Mouse (Mus musculus) heart, postnatal 0 days (tissue): Measurements from ENCODE around the gene Mfn1. TPM values are rescaled to one million over a fixed set of nuclear protein-coding genes. Genes with fewer than 3 reads are reported as not detected.

Experiments
- ATAC-seq: fragments of 200-750 bp; cut with Nextera tagmentation; 2 replicates; pipeline ENCODE4 v1.8.0; 2017; ENCODE audit warnings: low read depth, moderate number of reproducible peaks, moderate library complexity; ENCODE audit not compliant: insufficient read depth
- DNase-seq: peaks from one replicate; pipeline ENCODE4 v3.0.0-alpha.2; 2016; ENCODE audit warnings: low spot score
- H3K27ac ChIP-seq: fragments of 300-500 bp; sonication (generic); 2 replicates; pipeline ENCODE4 v1.5.1; 2014; ENCODE audit warnings: low read depth, mild to moderate bottlenecking
- H3K27me3 ChIP-seq: fragments of 300-500 bp; sonication (generic); 2 replicates; pipeline ENCODE4 v1.6.1; 2014; ENCODE audit warnings: low read length, mixed read lengths; ENCODE audit not compliant: control insufficient read depth, insufficient read depth
- H3K36me3 ChIP-seq: fragments of 300-500 bp; sonication (generic); replicated peaks from 2 replicates; pipeline ENCODE4 v1.6.1; 2014; ENCODE audit warnings: low read length, mixed read lengths; ENCODE audit not compliant: control insufficient read depth, insufficient read depth
- H3K4me1 ChIP-seq: fragments of 300-500 bp; sonication (generic); 2 replicates; pipeline ENCODE4 v1.6.1; 2014; ENCODE audit warnings: antibody characterized with exemption; ENCODE audit not compliant: control insufficient read depth, insufficient read depth
- H3K4me2 ChIP-seq: fragments of 300-500 bp; sonication (generic); 2 replicates; pipeline ENCODE4 v1.6.1; 2014; ENCODE audit warnings: low read depth, mild to moderate bottlenecking, low read length, moderate library complexity
- H3K4me3 ChIP-seq: fragments of 300-500 bp; sonication (generic); 2 replicates; pipeline ENCODE4 v1.5.1; 2014; ENCODE audit warnings: low read depth, low read length
- H3K9ac ChIP-seq: fragments of 300-500 bp; sonication (generic); replicated peaks from 2 replicates; pipeline ENCODE4 v1.6.1; 2014; ENCODE audit warnings: low read depth, low read length, mixed read lengths
- H3K9me3 ChIP-seq: fragments of 300-500 bp; sonication (generic); replicated peaks from 2 replicates; pipeline ENCODE4 v1.6.1; 2016; ENCODE audit warnings: low read length; ENCODE audit not compliant: control insufficient read depth
- CTCF ChIP-seq: IDR thresholded peaks from 2 replicates; pipeline ENCODE4 v1.5.1; 2016; ENCODE audit warnings: antibody characterized with exemption, control low read depth, low read depth
- EP300 ChIP-seq: IDR thresholded peaks from 2 replicates; pipeline ENCODE4 v1.6.1; 2016; ENCODE audit warnings: antibody characterized with exemption, low read depth
- WGBS: fragments of 180-500 bp; shearing (Covaris S2); extraction: QIAGEN DNeasy Blood & Tissue Kit; methylation state at CpG from one replicate; pipeline ENCODE4 v1.1.7; 2014; 5-methylcytosine and 5-hydroxymethylcytosine counted together
- polyA plus RNA-seq: library from polyadenylated mRNA; unstranded; fragments of >200 nt; fragmentation: Nextera tagmentation; extraction: Ambion mirVana; gene quantifications from 2 replicates; pipeline ENCODE4 v1.2.1, GENCODE M21; 2015
- total RNA-seq: library from RNA; depleted of rRNA; stranded (reverse); fragments of >200 nt; gene quantifications from 2 replicates; pipeline ENCODE4 v1.2.3, GENCODE M21; 2014; ENCODE audit warnings: low replicate concordance

Mfn1 gene
- total and polyA plus RNA-seq, 2 experiments from 2014 or later: 106 to 166 TPM

GRCm38 (mm10) chr3:32508666-32509324 is 20.5 kb upstream of the Mfn1 start:
- ATAC-seq (no peak), DNase-seq (peak; percentile 84)
- peaks cover 14% of the 10 kb centered on the region for H3K4me1 ChIP-seq
- no peaks in the 10 kb centered on the region for H3K9me3 ChIP-seq
- H3K27ac ChIP-seq: peak overlapping the region; percentile 43; the same call in 1 of the 2 replicates
- peak overlapping the region; percentile 78 for H3K4me2 ChIP-seq
- whole genome bisulfite sequencing: 3% methylated on average over 17 of the region's 17 CpGs
- H3K4me3 ChIP-seq: peak overlapping the region; percentile 23
- H3K27me3 ChIP-seq: no peaks in the 10 kb centered on the region
- H3K9ac ChIP-seq: 0 out of 2 replicates have a peak overlapping the region, but pooled peaks have one; percentile 11
- no peaks in the 10 kb centered on the region for H3K36me3 ChIP-seq
- TF ChIP-seq CTCF (peak; percentile 86), EP300 (no peak)

DNA sequence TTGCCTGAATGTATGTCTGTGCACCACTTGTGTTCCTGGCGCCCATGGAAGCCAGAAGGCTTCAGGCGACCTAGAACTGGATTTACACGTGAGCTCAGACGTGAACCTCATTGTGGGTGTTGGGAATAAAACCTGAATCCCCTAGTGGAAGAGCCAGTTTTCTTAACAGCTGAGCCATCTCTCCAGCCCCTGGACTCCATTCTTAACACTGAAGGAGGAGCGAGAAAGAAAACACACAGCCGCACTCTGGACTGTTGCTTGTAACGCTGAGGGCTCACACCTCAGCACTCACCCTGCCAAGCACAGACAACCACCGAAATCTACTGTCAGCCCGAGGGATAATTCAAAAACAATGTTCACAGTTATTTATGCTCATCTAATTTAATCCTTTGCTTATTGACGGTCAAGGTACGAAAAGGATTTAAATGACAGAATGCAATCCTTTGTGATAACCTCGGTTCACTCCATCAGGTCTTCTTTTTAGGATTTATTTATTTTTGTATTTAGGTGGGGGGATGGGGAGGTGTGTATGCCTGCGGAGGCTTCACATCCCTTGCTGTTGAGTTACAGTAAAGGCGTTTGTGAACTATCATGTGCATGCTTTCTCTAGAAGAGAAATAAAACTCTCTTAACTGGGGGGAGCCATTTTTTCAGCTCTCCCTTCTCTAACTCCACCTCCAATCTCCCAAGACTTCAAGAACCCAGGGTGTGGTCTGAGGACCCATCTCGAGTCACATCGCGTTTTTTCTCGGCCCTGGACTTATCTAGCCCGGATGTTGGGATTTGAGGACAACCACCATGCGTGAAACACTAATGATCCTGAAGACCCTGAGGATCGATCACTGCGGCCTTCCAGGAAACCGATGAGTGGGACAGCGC is 19.5 kb upstream of the Mfn1 start, which contains the start of gene Zfp639:
TSS of gene Zfp639 (plus strand) at position 764 of the 879 bp plus-strand sequence.
- DNase-seq (no peak), ATAC-seq (no peak)
- no peak for TF ChIP-seq EP300
- no peak for TF ChIP-seq CTCF

GRCm38 (mm10) chr3:32510375-32511190 is 18.7 kb upstream of the Mfn1 start:
- H3K9me3 ChIP-seq: no peaks in the 10 kb centered on the region
- peak; percentile 97 for ATAC-seq
- peaks cover 14% of the 10 kb centered on the region for H3K4me1 ChIP-seq
- H3K36me3 ChIP-seq: peaks cover 12% of the 10 kb centered on the region
- peak overlapping the region; percentile 96 for H3K4me3 ChIP-seq
- peak overlapping the region; percentile 78 for H3K4me2 ChIP-seq
- WGBS: under 1% methylated on average over 65 of the region's 69 CpGs
- H3K9ac ChIP-seq: peak overlapping the region; percentile 96
- peak; percentile 94 for DNase-seq
- no peaks in the 10 kb centered on the region for H3K27me3 ChIP-seq
- H3K27ac ChIP-seq: peak overlapping the region; percentile 97
- TF ChIP-seq EP300: no peak
- TF ChIP-seq CTCF: peak; percentile 69

More for the DNA sequence above, 19.5 kb upstream of the Mfn1 start, which contains the start of gene Zfp639:
- peak within 1 kb of the TSS; percentile 96 for H3K4me3 ChIP-seq
- no peaks in the 10 kb centered on the region for H3K9me3 ChIP-seq
- H3K4me2 ChIP-seq: peak within 1 kb of the TSS; percentile 78
- H3K36me3 ChIP-seq: peaks cover 6% of the 10 kb centered on the region
- H3K27me3 ChIP-seq: no peaks in the 10 kb centered on the region
- WGBS: 10% methylated on average over 24 of the region's 24 CpGs
- peak within 1 kb of the TSS; percentile 97 for H3K27ac ChIP-seq
- peaks cover 14% of the 10 kb centered on the region for H3K4me1 ChIP-seq
- peak within 1 kb of the TSS; percentile 96 for H3K9ac ChIP-seq

GRCm38 (mm10) chr3:32511191-32511550 is 18.1 kb upstream of the Mfn1 start:
- ATAC-seq (no peak), DNase-seq (no peak)
- Histone ChIP-seq H3K4me1 (peaks cover 14% of the 10 kb centered on the region), H3K4me3 (peak overlapping the region; percentile 96), H3K36me3 (peaks cover 18% of the 10 kb centered on the region), H3K27ac (peak overlapping the region; percentile 97), H3K4me2 (peak overlapping the region; percentile 78), H3K27me3 (no peaks in the 10 kb centered on the region), H3K9me3 (no peaks in the 10 kb centered on the region), H3K9ac (peak overlapping the region; percentile 96)
- WGBS: 3% methylated on average over 13 of the region's 13 CpGs
- TF ChIP-seq EP300 (no peak), CTCF (no peak)

DNA sequence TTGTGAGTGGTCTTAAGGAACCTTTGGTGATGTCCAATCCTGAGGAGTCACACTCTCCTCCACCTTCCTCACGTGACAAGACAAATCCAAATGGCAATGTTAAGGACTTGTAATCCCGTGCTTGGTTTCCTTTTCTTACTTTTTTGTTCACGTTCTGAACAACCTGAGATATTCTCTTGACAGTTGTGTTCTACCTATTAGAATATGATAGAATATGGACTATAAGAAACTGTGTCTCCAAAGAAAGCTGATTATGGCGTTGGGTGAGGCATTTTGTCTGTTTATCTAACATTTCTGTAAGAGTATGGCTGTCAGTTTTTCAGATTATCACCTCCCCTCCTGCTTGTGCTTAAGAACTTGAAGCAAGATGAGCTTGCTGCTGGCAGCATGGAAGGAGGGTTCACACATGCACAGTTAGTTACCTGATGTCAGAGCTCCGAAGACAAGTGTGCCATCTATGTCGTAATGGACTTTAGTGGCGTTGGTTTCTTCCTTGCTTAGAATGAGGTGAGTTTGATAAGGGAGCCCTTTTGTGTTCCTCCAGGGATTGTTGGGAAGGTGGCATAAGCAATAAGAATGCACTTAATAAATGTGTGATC is 16.5 kb upstream of the Mfn1 start:
- Histone ChIP-seq H3K4me1 (peaks cover 14% of the 10 kb centered on the region), H3K27me3 (no peaks in the 10 kb centered on the region), H3K9me3 (no peaks in the 10 kb centered on the region), H3K9ac (no peak overlapping the region), H3K27ac (no peak overlapping the region), H3K4me3 (no peak overlapping the region), H3K4me2 (no peak overlapping the region), H3K36me3 (peaks cover 33% of the 10 kb centered on the region)
- WGBS: 82% methylated on average over 7 of the region's 7 CpGs
- TF ChIP-seq EP300 (no peak), CTCF (no peak)
- ATAC-seq (no peak), DNase-seq (no peak)
